Mouse (Mus musculus) left cerebral cortex, postnatal 4 days (tissue): Measurements from ENCODE around the gene Patz1. TPM values are rescaled to one million over a fixed set of nuclear protein-coding genes. Genes with fewer than 3 reads are reported as not detected.

Source experiments
- DNase-seq: peaks from one replicate; pipeline ENCODE4 v3.0.0-alpha.2; 2022
- intact Hi-C: fragments of 180-260 bp; cut with DNase I; formaldehyde crosslinking; loops from one replicate; pipeline ENCODE4 v1.15.1; 2025
- total RNA-seq, 2 experiments: library from RNA; stranded (reverse); gene quantifications; 2 replicates each; pipeline ENCODE4 v1.2.3; 2021

Gene Patz1
- total RNA-seq, 2 experiments from 2014 or later, result 62.5 to 62.9 TPM

GRCm38 (mm10) chr11:3291311-3292061 is 2.8 kb downstream of the Patz1 start:
- intact Hi-C loops, result no loop called here
- DNase-seq, result no peak

DNA sequence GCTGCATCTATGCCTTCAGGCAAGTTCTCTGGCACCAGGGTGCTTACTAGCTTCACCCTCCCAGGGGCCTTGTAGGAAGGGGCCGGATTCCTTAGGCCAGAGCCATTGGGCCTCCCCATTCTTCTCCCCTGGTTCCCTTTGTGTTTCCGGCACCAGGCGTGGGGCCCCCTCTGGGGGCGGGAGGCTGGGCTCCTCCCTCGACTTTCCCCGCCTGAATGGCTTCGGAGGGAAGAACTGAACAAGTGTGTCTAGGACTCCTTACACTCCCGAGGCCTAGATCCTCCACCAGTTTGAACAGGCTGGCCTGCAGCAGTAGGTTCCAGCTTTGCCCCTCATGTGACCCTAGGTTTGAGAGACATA is 3.4 kb downstream of the Patz1 start:
- peak; percentile 48 for DNase-seq
- intact Hi-C loops, result no loop called here

DNA sequence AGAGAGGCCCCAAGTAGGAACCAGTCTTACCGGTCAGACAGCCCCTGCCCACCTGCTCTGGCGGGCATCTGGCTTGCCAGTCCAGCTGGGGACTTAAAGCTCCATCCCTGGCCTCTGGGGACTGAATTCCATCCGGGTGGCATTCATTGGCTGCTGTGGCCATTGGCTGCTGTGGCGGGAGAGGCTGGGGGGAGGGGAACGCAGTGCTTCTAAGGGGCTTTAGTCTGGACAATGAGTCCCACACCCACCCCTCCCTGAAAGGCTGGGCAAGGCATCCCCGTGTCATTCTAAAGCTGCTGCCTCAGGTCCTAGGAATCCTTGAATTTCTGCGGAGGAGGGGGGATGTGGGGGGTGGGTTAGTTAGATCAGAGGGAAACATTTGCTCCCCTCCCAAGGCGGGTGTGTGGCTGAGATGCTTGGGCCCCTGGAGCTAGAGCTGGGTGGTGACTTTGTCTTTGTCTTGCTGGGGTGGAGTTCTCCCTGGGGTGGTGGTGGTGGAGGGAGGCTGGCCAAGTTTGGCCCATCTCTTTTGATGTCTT is 4.1 kb downstream of the Patz1 start:
- intact Hi-C loops, result no loop called here
- peak; percentile 62 for DNase-seq

- intact Hi-C loops, result no loop called here
- DNase-seq, result no peak
Measured at GRCm38 (mm10) chr11:3293361-3293760, 4.7 kb downstream of the Patz1 start.

GRCm38 (mm10) chr11:3294641-3295040 is 6.0 kb downstream of the Patz1 start:
- DNase-seq, result no peak
- intact Hi-C loops, result no loop called here

GRCm38 (mm10) chr11:3296056-3296455 is 7.4 kb downstream of the Patz1 start:
- DNase-seq, result no peak
- intact Hi-C loops, result no loop called here

- DNase-seq, result no peak
- intact Hi-C loops, result no loop called here
Measured at GRCm38 (mm10) chr11:3297871-3298812, 9.5 kb downstream of the Patz1 start.

DNA sequence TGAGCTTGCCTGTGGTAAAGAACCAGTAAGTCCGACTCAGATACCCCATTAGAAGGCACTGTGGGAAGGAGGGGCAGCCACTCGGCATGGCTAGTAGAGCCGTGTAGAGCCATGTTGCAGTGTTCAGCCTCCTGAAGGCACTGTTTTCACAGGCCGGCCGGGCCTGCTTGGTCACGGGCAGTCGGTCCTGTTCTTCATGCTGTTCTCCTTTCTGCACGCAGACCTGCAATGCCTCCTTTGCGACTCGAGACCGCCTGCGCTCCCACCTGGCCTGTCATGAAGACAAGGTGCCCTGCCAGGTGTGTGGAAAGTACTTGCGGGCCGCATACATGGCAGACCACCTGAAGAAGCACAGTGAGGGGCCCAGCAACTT is 10.1 kb downstream of the Patz1 start:
- DNase-seq, result no peak
- intact Hi-C loops, result no loop called here

GRCm38 (mm10) chr11:3301075-3301474 is 12.4 kb downstream of the Patz1 start:
- intact Hi-C loops, result no loop called here
- no peak for DNase-seq

DNA sequence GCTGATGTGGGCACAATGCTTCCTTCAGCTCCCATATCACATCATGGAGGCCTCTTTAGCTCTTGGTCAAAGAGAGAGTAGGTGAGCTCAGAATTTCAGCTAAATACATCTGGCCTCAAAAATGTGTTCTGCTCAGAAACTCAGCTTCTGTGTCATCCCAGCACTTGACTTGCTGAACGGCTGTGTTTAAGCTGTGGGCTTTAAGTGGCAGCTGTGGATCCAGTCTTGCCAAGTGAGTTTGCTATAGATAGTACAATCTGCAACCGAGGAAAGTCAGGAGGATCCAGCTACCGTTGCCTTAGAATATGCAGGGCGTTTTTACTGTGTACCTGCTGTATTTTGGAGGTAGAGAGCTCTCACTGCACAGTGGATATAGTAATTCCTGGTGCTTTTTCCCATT is 13.7 kb downstream of the Patz1 start:
- intact Hi-C loops, result no loop called here
- no peak for DNase-seq

GRCm38 (mm10) chr11:3302792-3303191 is 14.1 kb downstream of the Patz1 start:
- intact Hi-C loops, result no loop called here
- no peak for DNase-seq

DNA sequence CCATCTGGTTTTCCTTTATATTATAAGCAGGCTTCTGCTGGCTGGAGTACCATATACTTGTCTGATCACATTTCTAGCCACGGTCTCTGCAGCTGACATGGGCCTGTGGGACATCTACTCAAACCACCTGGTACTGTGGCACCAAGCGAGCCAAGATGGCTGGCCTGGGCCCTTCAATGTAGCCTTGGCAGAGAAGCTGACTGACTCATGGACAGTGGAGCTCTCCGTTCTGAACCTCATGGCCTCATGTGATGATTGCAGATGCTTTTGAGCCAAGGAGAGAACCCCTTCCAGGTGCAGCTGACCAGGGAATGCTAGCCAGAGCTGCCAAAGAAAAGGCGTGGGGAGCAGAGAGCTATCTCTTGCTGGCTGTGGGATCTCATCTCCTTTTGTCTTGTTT is 17.1 kb downstream of the Patz1 start:
- no peak for DNase-seq
- intact Hi-C loops, result no loop called here

GRCm38 (mm10) chr11:3307875-3308274 is 19.2 kb downstream of the Patz1 start:
- intact Hi-C loops, result no loop called here
- no peak for DNase-seq

DNA sequence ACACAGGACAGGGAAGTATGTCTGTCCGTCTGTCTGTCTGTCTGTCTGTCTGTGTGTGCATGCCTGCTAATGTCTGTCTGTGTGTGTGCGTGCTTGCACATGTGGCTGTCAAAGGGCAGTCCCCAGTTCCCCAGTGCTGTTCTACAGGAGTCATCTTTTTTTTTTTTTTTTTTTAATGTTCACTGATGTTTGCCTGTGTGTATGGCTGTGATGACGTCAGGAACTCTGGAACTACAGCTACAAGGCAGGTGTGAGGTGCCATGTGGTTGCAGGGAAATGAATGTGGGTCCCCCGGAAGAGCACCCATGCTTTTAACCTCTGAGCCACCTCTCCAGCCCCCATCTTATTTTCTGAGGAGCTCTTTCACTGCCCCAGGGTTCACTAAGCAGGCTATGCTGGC is 21.2 kb downstream of the Patz1 start:
- intact Hi-C loops, result no loop called here

DNA sequence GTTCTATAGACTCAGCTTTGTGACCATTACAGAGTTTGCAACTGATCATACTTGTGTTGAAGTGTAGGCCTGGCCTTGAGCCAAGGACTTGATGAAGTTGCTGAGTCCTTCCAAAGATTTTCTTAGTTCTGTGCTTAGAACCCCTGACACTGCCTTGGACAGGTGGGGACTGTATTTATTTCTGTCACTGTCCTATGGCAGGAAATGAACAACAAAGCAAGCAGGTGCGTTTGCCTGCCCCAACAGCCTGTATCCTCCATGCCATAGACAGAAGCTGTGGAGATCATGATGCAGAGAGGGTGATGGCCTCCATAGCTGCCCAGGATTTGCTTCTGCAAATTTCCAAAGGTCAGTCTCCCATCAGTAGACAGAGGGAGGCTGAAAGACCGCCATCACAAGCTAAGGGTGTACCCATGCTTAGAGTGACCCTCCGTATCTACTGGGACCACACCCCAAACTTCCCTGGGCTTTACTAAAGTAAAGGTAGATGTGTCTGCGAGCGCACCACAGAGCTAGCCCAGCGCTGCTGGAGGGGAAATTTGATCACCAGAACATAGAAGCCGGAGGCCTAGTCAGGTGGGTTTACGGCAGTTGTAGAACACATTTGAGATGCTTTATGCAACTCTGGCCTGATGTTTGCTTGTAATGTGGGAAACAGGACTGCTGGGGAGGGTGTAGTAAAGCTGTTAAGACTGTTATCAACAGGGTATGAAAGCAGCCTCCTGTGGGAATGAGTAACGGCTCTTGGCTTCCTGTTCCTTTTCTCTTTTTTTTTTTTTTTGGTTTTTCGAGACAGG is 22.3 kb downstream of the Patz1 start:
- no peak for DNase-seq
- intact Hi-C loops, result no loop called here

More for the DNA sequence above, 21.2 kb downstream of the Patz1 start:
- no peak for DNase-seq

DNA sequence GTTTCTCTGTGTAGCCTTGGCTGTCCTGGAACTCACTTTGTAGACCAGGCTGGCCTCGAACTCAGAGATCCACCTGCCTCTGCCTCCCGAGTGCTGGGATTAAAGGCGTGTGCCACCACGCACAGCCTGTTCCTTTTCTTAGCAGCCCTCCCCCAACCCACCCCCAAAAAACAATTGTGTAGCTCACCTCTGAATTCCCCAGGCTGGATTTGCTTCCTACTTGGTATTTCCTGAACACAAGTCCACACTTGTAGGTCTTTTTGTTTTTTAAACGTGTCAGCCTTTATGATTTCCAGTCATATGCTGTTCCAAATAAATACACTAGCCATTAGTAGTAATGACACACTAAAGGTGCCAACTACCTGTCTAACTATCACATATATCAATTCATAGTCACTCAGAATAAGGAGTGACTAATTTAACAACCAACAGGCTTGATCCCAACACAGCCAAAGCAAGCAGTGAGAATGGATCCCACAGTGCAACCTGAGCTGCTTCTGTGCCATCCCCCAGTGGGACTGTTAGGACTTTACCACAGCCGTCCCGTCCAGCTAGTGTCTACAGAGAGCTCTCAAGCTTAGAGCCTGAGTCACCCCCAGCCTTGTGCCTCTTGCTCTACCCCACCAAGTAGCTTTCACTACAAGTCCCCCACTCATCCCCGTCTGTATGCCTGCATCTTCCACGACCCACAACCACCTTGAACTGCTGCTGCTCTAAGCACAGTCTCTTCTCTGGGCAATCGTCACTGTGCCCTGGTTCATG is 23.1 kb downstream of the Patz1 start:
- intact Hi-C loops, result no loop called here

DNA sequence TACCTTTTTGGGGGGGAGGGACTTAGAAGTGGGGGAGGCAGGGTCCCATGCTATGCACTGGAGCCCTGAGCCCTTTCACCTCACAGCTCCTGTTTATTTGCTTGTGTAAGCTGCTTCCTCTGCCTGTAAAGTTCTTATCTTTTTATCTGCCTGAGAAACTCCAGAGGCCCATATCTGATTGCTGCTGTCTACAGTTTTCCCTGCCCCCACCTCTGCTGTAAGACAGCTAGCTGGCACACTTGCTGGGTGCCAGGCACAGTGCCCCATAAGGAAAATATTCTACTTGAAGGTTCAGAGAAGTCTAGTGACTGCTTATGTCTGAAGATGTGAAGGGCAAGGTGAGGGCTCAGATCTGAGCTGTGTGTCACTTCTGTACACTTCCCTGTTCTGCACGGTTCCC is 24.6 kb downstream of the Patz1 start:
- no peak for DNase-seq
- intact Hi-C loops, result no loop called here

More for the DNA sequence above, 23.1 kb downstream of the Patz1 start:
- no peak for DNase-seq

DNA sequence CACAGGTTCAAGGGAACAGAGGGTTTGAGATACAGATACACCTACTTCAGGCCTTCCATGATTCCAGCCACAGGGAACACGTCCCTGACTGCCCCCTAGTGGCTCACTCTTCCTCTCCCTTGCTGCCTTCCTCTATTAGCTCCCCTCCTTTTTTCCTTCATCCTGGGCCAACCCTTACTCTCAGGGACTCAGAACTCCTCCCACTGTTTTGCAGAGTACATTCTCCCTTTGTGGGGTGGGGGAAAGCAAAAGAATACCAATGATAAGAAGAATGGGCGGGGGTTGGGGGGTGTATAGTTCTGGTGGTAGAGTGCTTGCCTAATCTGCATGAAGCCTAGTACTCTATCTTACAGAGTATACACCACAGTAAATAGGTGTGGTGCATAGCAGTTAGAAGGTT is 25.5 kb downstream of the Patz1 start:
- peak; percentile 68 for DNase-seq
- intact Hi-C loops, result no loop called here

DNA sequence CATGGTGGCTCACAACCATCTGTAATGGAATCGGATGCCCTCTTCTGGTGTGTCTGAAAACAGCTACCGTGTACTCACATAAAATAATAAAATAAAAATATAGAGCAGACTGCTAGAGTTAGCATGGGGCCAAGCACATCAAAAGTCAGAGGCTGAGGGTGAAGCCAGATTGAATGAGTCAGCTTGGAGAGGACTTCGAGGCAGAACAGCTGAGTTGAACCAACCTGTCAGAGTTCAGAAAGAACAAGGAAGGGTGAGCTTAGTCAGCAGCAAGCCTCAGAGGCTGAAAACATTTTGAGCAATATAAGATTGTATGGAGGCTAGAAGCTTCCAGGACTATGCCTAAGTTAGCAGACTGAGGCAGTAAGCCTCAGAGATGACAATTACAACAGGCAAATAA is 29.6 kb downstream of the Patz1 start:
- intact Hi-C loops, result no loop called here

GRCm38 (mm10) chr11:3328271-3328670 is 39.6 kb downstream of the Patz1 start:
- no peak for DNase-seq
- intact Hi-C loops, result no loop called here

More for the DNA sequence above, 29.6 kb downstream of the Patz1 start:
- DNase-seq, result no peak
